Mouse (Mus musculus) midbrain, embryonic 16.5 days (tissue): Measurements from ENCODE around the gene Sh3bp5. TPM values are rescaled to one million over a fixed set of nuclear protein-coding genes. Genes with fewer than 3 reads are reported as not detected.

ENCODE experiments used
- ATAC-seq: fragments of 200-750 bp; cut with Nextera tagmentation; 2 replicates; pipeline ENCODE4 v1.8.0; 2017; ENCODE audit warnings: moderate TSS enrichment
- H3K27ac ChIP-seq: fragments of 300-500 bp; sonication (generic); 2 replicates; pipeline ENCODE4 v1.5.1; 2014; ENCODE audit warnings: mild to moderate bottlenecking, low read length, mixed read lengths
- H3K27me3 ChIP-seq: fragments of 300-500 bp; sonication (generic); 2 replicates; pipeline ENCODE4 v1.6.1; 2014; ENCODE audit warnings: low read depth, low read length, mixed read lengths; ENCODE audit not compliant: control insufficient read depth, insufficient read depth
- H3K36me3 ChIP-seq: fragments of 300-500 bp; sonication (generic); 2 replicates; pipeline ENCODE4 v1.6.1; 2014; ENCODE audit warnings: mild to moderate bottlenecking, low read length, moderate library complexity, mixed read lengths; ENCODE audit not compliant: control insufficient read depth, insufficient read depth
- H3K4me1 ChIP-seq: fragments of 300-500 bp; sonication (generic); 2 replicates; pipeline ENCODE4 v1.6.1; 2014; ENCODE audit warnings: mild to moderate bottlenecking, low read length, mixed read lengths; ENCODE audit not compliant: control insufficient read depth, insufficient read depth
- H3K4me2 ChIP-seq: fragments of 300-500 bp; sonication (generic); 2 replicates; pipeline ENCODE4 v1.6.1; 2014; ENCODE audit warnings: mild to moderate bottlenecking, low read length, mixed read lengths
- H3K4me3 ChIP-seq: fragments of 300-500 bp; sonication (generic); 2 replicates; pipeline ENCODE4 v1.5.1; 2014; ENCODE audit warnings: low read depth, mild to moderate bottlenecking, low read length, moderate library complexity, mixed read lengths
- H3K9ac ChIP-seq: fragments of 300-500 bp; sonication (generic); 2 replicates; pipeline ENCODE4 v1.6.1; 2014; ENCODE audit warnings: low read depth, low read length, mixed read lengths
- H3K9me3 ChIP-seq: fragments of 300-500 bp; sonication (generic); replicated peaks from 2 replicates; pipeline ENCODE4 v1.6.1; 2014; ENCODE audit warnings: mild to moderate bottlenecking, low read length, mixed read lengths; ENCODE audit not compliant: control insufficient read depth, poor library complexity, severe bottlenecking
- WGBS: fragments of 180-500 bp; shearing (Covaris S2); extraction: QIAGEN DNeasy Blood & Tissue Kit; methylation state at CpG from one replicate; pipeline ENCODE4 v1.1.7; 2014; 5-methylcytosine and 5-hydroxymethylcytosine counted together
- polyA plus RNA-seq: library from polyadenylated mRNA; unstranded; fragments of >200 nt; fragmentation: Nextera tagmentation; extraction: Ambion mirVana; gene quantifications from 2 replicates; pipeline ENCODE4 v1.2.1, GENCODE M21; 2015

Gene Sh3bp5
- polyA plus RNA-seq, 1 experiment from 2014 or later: 156 TPM

- Histone ChIP-seq H3K4me3 (no peak overlapping the region), H3K27ac (no peak overlapping the region), H3K36me3 (peaks cover 5% of the 10 kb centered on the region), H3K27me3 (no peaks in the 10 kb centered on the region), H3K4me2 (no peak overlapping the region), H3K9me3 (no peaks in the 10 kb centered on the region), H3K4me1 (no peaks in the 10 kb centered on the region), H3K9ac (no peak overlapping the region)
- 89% methylated on average over 15 of the region's 15 CpGs for WGBS
- no peak for ATAC-seq
Observed at GRCm38 (mm10) chr14:31407208-31407607, 28.7 kb downstream of the Sh3bp5 start.

- no peaks in the 10 kb centered on the region for H3K4me1 ChIP-seq
- no peaks in the 10 kb centered on the region for H3K27me3 ChIP-seq
- ATAC-seq: no peak
- no peak overlapping the region for H3K27ac ChIP-seq
- H3K9ac ChIP-seq: no peak overlapping the region
- no peaks in the 10 kb centered on the region for H3K9me3 ChIP-seq
- 84% methylated on average over 12 of the region's 12 CpGs for WGBS
- no peak overlapping the region for H3K4me2 ChIP-seq
- H3K36me3 ChIP-seq: peaks cover 7% of the 10 kb centered on the region
- H3K4me3 ChIP-seq: no peak overlapping the region
Observed at GRCm38 (mm10) chr14:31406154-31406810, 29.6 kb downstream of the Sh3bp5 start.

GRCm38 (mm10) chr14:31405652-31406051 lies 30.2 kb downstream of the Sh3bp5 start:
- H3K27me3 ChIP-seq: no peaks in the 10 kb centered on the region
- no peak overlapping the region for H3K4me2 ChIP-seq
- no peak overlapping the region for H3K27ac ChIP-seq
- no peaks in the 10 kb centered on the region for H3K4me1 ChIP-seq
- H3K9ac ChIP-seq: no peak overlapping the region
- no peaks in the 10 kb centered on the region for H3K9me3 ChIP-seq
- H3K36me3 ChIP-seq: peaks cover 7% of the 10 kb centered on the region
- WGBS: 80% methylated on average over 6 of the region's 6 CpGs
- no peak overlapping the region for H3K4me3 ChIP-seq
- ATAC-seq: no peak

GRCm38 (mm10) chr14:31404663-31405062 lies 31.2 kb downstream of the Sh3bp5 start:
- no peak overlapping the region for H3K4me3 ChIP-seq
- no peaks in the 10 kb centered on the region for H3K4me1 ChIP-seq
- H3K9ac ChIP-seq: no peak overlapping the region
- H3K27ac ChIP-seq: no peak overlapping the region
- H3K27me3 ChIP-seq: no peaks in the 10 kb centered on the region
- no peak for ATAC-seq
- H3K36me3 ChIP-seq: peaks cover 4% of the 10 kb centered on the region; the same call in 1 of the 2 replicates
- 96% methylated on average over 4 of the region's 4 CpGs for WGBS
- H3K9me3 ChIP-seq: no peaks in the 10 kb centered on the region
- H3K4me2 ChIP-seq: no peak overlapping the region

GRCm38 (mm10) chr14:31403995-31404394 lies 31.9 kb downstream of the Sh3bp5 start:
- 87% methylated on average over 8 of the region's 8 CpGs for WGBS

GRCm38 (mm10) chr14:31403556-31403955 lies 32.3 kb downstream of the Sh3bp5 start:
- no peak overlapping the region for H3K27ac ChIP-seq
- H3K9ac ChIP-seq: no peak overlapping the region
- 78% methylated on average over 9 of the region's 9 CpGs for WGBS
- H3K36me3 ChIP-seq: peaks cover 4% of the 10 kb centered on the region; the same call in 1 of the 2 replicates
- H3K9me3 ChIP-seq: no peaks in the 10 kb centered on the region
- no peaks in the 10 kb centered on the region for H3K27me3 ChIP-seq
- no peak for ATAC-seq
- no peaks in the 10 kb centered on the region for H3K4me1 ChIP-seq
- no peak overlapping the region for H3K4me2 ChIP-seq
- H3K4me3 ChIP-seq: no peak overlapping the region

More at GRCm38 (mm10) chr14:31403995-31404394, 31.9 kb downstream of the Sh3bp5 start:
- Histone ChIP-seq H3K4me1 (no peaks in the 10 kb centered on the region), H3K9ac (no peak overlapping the region), H3K9me3 (no peaks in the 10 kb centered on the region), H3K36me3 (peaks cover 4% of the 10 kb centered on the region; the same call in 1 of the 2 replicates), H3K27ac (no peak overlapping the region), H3K4me2 (no peak overlapping the region), H3K4me3 (no peak overlapping the region), H3K27me3 (no peaks in the 10 kb centered on the region)
- ATAC-seq: no peak

GRCm38 (mm10) chr14:31402693-31403092 lies 33.2 kb downstream of the Sh3bp5 start:
- Histone ChIP-seq H3K4me1 (no peaks in the 10 kb centered on the region), H3K4me2 (no peak overlapping the region), H3K27me3 (no peaks in the 10 kb centered on the region), H3K4me3 (no peak overlapping the region), H3K9ac (no peak overlapping the region), H3K9me3 (no peaks in the 10 kb centered on the region), H3K27ac (no peak overlapping the region), H3K36me3 (peaks cover 4% of the 10 kb centered on the region; the same call in 1 of the 2 replicates)
- WGBS: 85% methylated on average over 5 of the region's 5 CpGs
- ATAC-seq: no peak

- peaks cover 4% of the 10 kb centered on the region; the same call in 1 of the 2 replicates for H3K36me3 ChIP-seq
Observed at GRCm38 (mm10) chr14:31401918-31402427, 33.9 kb downstream of the Sh3bp5 start.

GRCm38 (mm10) chr14:31400896-31401295 lies 35.0 kb downstream of the Sh3bp5 start:
- Histone ChIP-seq H3K36me3 (peaks cover 5% of the 10 kb centered on the region; the same call in 1 of the 2 replicates), H3K4me2 (no peak overlapping the region), H3K27me3 (no peaks in the 10 kb centered on the region), H3K4me3 (no peak overlapping the region), H3K4me1 (no peaks in the 10 kb centered on the region), H3K27ac (no peak overlapping the region), H3K9me3 (no peaks in the 10 kb centered on the region), H3K9ac (no peak overlapping the region)
- ATAC-seq: no peak
- WGBS: 85% methylated on average over 11 of the region's 11 CpGs

More at GRCm38 (mm10) chr14:31401918-31402427, 33.9 kb downstream of the Sh3bp5 start:
- H3K9me3 ChIP-seq: no peaks in the 10 kb centered on the region
- WGBS: 85% methylated on average over 6 of the region's 6 CpGs
- no peak overlapping the region for H3K4me3 ChIP-seq
- no peak for ATAC-seq
- no peak overlapping the region for H3K4me2 ChIP-seq
- no peaks in the 10 kb centered on the region for H3K4me1 ChIP-seq
- H3K9ac ChIP-seq: no peak overlapping the region
- H3K27ac ChIP-seq: no peak overlapping the region
- H3K27me3 ChIP-seq: no peaks in the 10 kb centered on the region
